Mouse (Mus musculus): Measurements from ENCODE around the gene Gm21983. TPM values are rescaled to one million over a fixed set of nuclear protein-coding genes. Genes with fewer than 3 reads are reported as not detected.

The Gm21983 gene
- polyA plus RNA-seq, 1 experiment from 2014 or later: not detected

DNA sequence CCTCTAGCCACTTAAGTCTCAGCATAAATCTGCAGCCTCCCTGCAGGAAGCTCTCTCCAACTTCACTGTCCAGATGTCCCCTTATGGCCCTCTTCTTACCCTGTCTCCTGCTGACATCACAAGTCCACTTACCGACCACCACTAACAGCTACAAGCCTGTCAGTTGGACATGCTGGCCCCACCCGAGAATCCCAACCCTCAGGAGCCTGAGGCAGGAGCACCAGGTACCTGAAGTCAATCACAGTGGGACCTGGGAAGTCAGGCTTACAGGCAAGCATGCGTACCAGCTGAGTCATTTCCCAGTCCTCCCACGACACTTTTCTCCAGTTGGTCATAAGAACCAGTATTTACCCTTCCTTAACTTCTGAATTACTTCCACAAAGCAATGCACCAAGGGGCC is 12.8 kb upstream of the Gm21983 start:
- H3K27ac ChIP-seq (ENCODE audit: low read depth): no peak overlapping the region
- H3K4me3 ChIP-seq (ENCODE audit: low read depth, low read length): no peak overlapping the region
- ATAC-seq: no peak
- H3K9me3 ChIP-seq (ENCODE audit: low read length): no peaks in the 10 kb centered on the region
- peaks cover 18% of the 10 kb centered on the region for H3K4me1 ChIP-seq (ENCODE audit: insufficient read depth)
- H3K9ac ChIP-seq (replicated peaks): no peak overlapping the region
- 69% methylated on average over 4 of the region's 4 CpGs for WGBS (ENCODE audit: insufficient replicate concordance)
- H3K27me3 ChIP-seq (ENCODE audit: insufficient read depth, low read length): no peaks in the 10 kb centered on the region
- DNase-seq: no peak
- peaks cover 53% of the 10 kb centered on the region for H3K36me3 ChIP-seq (replicated peaks; ENCODE audit: insufficient read depth, low read length)
- TF ChIP-seq CTCF (IDR thresholded peaks at IDR 0.05; ENCODE audit: low read depth) (no peak), EP300 (IDR thresholded peaks at IDR 0.05; ENCODE audit: low read depth) (no peak)
- no peak overlapping the region for H3K4me2 ChIP-seq (ENCODE audit: low read depth, low read length)

GRCm38 (mm10) chr7:27192434-27192833 is 11.5 kb upstream of the Gm21983 start:
- no peak overlapping the region for H3K4me3 ChIP-seq (ENCODE audit: low read depth, low read length)
- ATAC-seq: no peak

DNA sequence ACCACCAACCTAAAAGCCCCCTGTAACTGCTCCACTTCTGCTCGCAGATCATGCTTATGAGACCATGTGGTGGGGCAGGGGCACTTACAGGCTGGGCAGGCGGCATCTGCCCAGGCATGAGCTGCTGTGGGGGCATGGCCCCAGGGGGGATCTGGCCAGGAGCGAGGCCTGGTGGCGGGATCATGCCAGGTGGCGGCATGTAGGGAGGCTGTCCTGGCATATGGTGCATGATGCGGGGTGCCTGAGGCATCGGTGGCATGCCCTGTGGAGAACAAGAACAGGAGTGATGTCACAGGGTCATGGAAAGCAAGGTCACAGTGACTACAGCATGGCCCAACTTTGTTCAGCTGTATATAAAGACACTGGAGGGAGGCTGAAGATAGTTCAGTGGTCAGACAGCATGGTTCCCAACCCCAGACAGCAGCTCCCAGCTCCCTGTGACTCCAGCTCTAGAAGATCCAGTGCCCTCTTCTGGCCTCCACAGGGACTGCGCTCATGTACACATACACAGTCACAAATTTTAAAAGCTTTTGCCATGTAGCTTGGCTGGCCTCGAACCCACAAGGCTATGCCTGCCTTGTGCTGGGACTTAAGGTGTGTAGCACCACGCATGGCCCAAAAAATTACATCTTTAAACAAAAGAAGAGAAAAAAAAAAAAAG is 8.5 kb upstream of the Gm21983 start:
- no peaks in the 10 kb centered on the region for H3K27me3 ChIP-seq (ENCODE audit: insufficient read depth, low read length)
- no peak overlapping the region for H3K9ac ChIP-seq (replicated peaks)
- peak; percentile 45 for TF ChIP-seq CTCF (IDR thresholded peaks at IDR 0.05; ENCODE audit: low read depth)
- no peak for TF ChIP-seq EP300 (IDR thresholded peaks at IDR 0.05; ENCODE audit: low read depth)
- H3K4me2 ChIP-seq (ENCODE audit: low read depth, low read length): no peak overlapping the region
- ATAC-seq: no peak
- DNase-seq: no peak
- no peaks in the 10 kb centered on the region for H3K9me3 ChIP-seq (ENCODE audit: low read length)
- H3K4me3 ChIP-seq (ENCODE audit: low read depth, low read length): no peak overlapping the region
- H3K36me3 ChIP-seq (replicated peaks; ENCODE audit: insufficient read depth, low read length): peaks cover 81% of the 10 kb centered on the region
- no peak overlapping the region for H3K27ac ChIP-seq (ENCODE audit: low read depth)
- WGBS (ENCODE audit: insufficient replicate concordance): 92% methylated on average over 10 of the region's 10 CpGs
- peaks cover 3% of the 10 kb centered on the region for H3K4me1 ChIP-seq (ENCODE audit: insufficient read depth)

More at GRCm38 (mm10) chr7:27192434-27192833, 11.5 kb upstream of the Gm21983 start:
- no peak overlapping the region for H3K9ac ChIP-seq (replicated peaks)
- H3K4me1 ChIP-seq (ENCODE audit: insufficient read depth): peaks cover 18% of the 10 kb centered on the region
- WGBS (ENCODE audit: insufficient replicate concordance): 82% methylated on average over 5 of the region's 5 CpGs
- H3K4me2 ChIP-seq (ENCODE audit: low read depth, low read length): no peak overlapping the region
- H3K36me3 ChIP-seq (replicated peaks; ENCODE audit: insufficient read depth, low read length): peaks cover 64% of the 10 kb centered on the region
- no peaks in the 10 kb centered on the region for H3K27me3 ChIP-seq (ENCODE audit: insufficient read depth, low read length)
- no peak overlapping the region for H3K27ac ChIP-seq (ENCODE audit: low read depth)
- TF ChIP-seq EP300 (IDR thresholded peaks at IDR 0.05; ENCODE audit: low read depth) (no peak), CTCF (IDR thresholded peaks at IDR 0.05; ENCODE audit: low read depth) (no peak)
- DNase-seq: no peak
- no peaks in the 10 kb centered on the region for H3K9me3 ChIP-seq (ENCODE audit: low read length)

DNA sequence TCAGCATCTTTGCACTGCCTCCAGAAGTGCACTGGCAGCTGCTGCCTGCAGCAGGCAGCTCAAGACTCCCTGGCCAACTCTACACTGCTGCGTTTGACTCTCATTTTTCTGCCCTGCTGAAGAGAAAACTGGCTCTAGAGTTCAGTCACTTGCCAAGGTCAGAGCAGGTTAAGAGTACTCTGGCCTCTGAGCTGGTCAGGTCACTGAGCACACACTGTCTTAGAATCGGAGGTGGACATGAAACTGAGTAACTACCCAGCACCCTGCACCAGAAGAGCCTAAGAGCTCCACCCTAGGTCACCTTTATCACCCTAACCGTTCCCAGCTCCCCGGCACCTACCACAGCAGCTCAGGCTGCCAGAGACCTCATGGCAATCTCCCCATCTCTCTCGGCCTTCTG is 5.1 kb upstream of the Gm21983 start:
- DNase-seq: no peak
- no peaks in the 10 kb centered on the region for H3K4me1 ChIP-seq (ENCODE audit: insufficient read depth)
- H3K9ac ChIP-seq (replicated peaks): no peak overlapping the region
- WGBS (ENCODE audit: insufficient replicate concordance): 75% methylated on average over 5 of the region's 5 CpGs
- peaks cover 54% of the 10 kb centered on the region for H3K36me3 ChIP-seq (replicated peaks; ENCODE audit: insufficient read depth, low read length)
- TF ChIP-seq CTCF (IDR thresholded peaks at IDR 0.05; ENCODE audit: low read depth) (no peak), EP300 (IDR thresholded peaks at IDR 0.05; ENCODE audit: low read depth) (no peak)
- no peak for ATAC-seq
- H3K27ac ChIP-seq (ENCODE audit: low read depth): no peak overlapping the region
- H3K27me3 ChIP-seq (ENCODE audit: insufficient read depth, low read length): no peaks in the 10 kb centered on the region
- no peak overlapping the region for H3K4me3 ChIP-seq (ENCODE audit: low read depth, low read length)
- H3K9me3 ChIP-seq (ENCODE audit: low read length): no peaks in the 10 kb centered on the region
- no peak overlapping the region for H3K4me2 ChIP-seq (ENCODE audit: low read depth, low read length)

DNA sequence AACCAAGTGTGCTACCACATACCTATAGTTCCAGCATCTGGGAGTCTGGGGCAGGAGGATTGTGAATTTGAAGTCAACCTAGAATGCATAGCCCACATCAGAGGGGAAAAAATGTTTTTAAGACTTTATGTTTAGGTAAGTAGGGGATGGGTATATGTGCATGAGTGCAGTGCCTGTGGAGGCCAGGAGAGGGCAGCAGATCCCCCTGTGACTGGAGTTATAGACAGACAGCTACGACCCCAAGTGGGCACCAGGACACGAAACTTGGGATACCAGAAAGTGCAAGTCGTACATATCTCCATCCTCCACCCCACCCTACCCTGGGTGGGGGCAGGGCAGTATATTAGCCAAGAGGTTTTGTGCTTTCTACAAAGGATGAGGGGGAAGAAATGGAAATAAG is 4.1 kb upstream of the Gm21983 start:
- Histone ChIP-seq H3K27ac (ENCODE audit: low read depth) (no peak overlapping the region), H3K4me1 (ENCODE audit: insufficient read depth) (peaks cover 4% of the 10 kb centered on the region; the same call in 1 of the 2 replicates), H3K9me3 (ENCODE audit: low read length) (no peaks in the 10 kb centered on the region), H3K9ac (replicated peaks) (no peak overlapping the region), H3K4me3 (ENCODE audit: low read depth, low read length) (no peak overlapping the region), H3K4me2 (ENCODE audit: low read depth, low read length) (no peak overlapping the region), H3K36me3 (replicated peaks; ENCODE audit: insufficient read depth, low read length) (peaks cover 44% of the 10 kb centered on the region), H3K27me3 (ENCODE audit: insufficient read depth, low read length) (no peaks in the 10 kb centered on the region)
- ATAC-seq (peak; percentile 40; the same call in 1 of the 2 replicates), DNase-seq (peak; percentile 73)
- peak; percentile 86 for TF ChIP-seq CTCF (IDR thresholded peaks at IDR 0.05; ENCODE audit: low read depth)
- TF ChIP-seq EP300 (IDR thresholded peaks at IDR 0.05; ENCODE audit: low read depth): no peak
- 37% methylated on average over 3 of the region's 3 CpGs for WGBS (ENCODE audit: insufficient replicate concordance)

GRCm38 (mm10) chr7:27182498-27182897 is 1.6 kb upstream of the Gm21983 start:
- no peak for DNase-seq
- Histone ChIP-seq H3K9me3 (ENCODE audit: low read length) (no peaks in the 10 kb centered on the region), H3K4me2 (ENCODE audit: low read depth, low read length) (no peak overlapping the region), H3K27ac (ENCODE audit: low read depth) (no peak overlapping the region), H3K4me1 (ENCODE audit: insufficient read depth) (peaks cover 21% of the 10 kb centered on the region), H3K27me3 (ENCODE audit: insufficient read depth, low read length) (no peaks in the 10 kb centered on the region), H3K9ac (replicated peaks) (no peak overlapping the region), H3K36me3 (replicated peaks; ENCODE audit: insufficient read depth, low read length) (peaks cover 22% of the 10 kb centered on the region), H3K4me3 (ENCODE audit: low read depth, low read length) (no peak overlapping the region)
- no peak for ATAC-seq
- WGBS (ENCODE audit: insufficient replicate concordance): 57% methylated on average over 1 of the region's 1 CpGs
- no peak for TF ChIP-seq CTCF (IDR thresholded peaks at IDR 0.05; ENCODE audit: low read depth)
- TF ChIP-seq EP300 (IDR thresholded peaks at IDR 0.05; ENCODE audit: low read depth): no peak
